Mouse (Mus musculus) frontal cortex, postnatal 14 days (tissue): ENCODE data around the gene Ppfibp2.

Source experiments
- DNase-seq, 2 experiments: peaks; one replicate each; pipeline ENCODE4 v3.0.0; 2022; ENCODE audit warnings: low spot score in 2 of 2

Ppfibp2 gene

GRCm38 (mm10) chr7:107756748-107757147, 161.7 kb downstream of the Ppfibp2 start:
- no peak for DNase-seq

- DNase-seq: no peak
Observed at GRCm38 (mm10) chr7:107757308-107758151, 162.5 kb downstream of the Ppfibp2 start, which contains the start of gene Cyb5r2. TSS of gene Cyb5r2 (minus strand) at chr7:107758032.

GRCm38 (mm10) chr7:107770812-107771211, 175.8 kb downstream of the Ppfibp2 start:
- DNase-seq: no peak

GRCm38 (mm10) chr7:107778216-107778615, 183.2 kb downstream of the Ppfibp2 start:
- no peak for DNase-seq

GRCm38 (mm10) chr7:107779611-107780010, 184.6 kb downstream of the Ppfibp2 start:
- no peak for DNase-seq

GRCm38 (mm10) chr7:107787977-107788620, 193.1 kb downstream of the Ppfibp2 start:
- DNase-seq: peak in 1 of 2 experiments; percentile 29

- DNase-seq: no peak
Observed at GRCm38 (mm10) chr7:107796500-107796899, 201.5 kb downstream of the Ppfibp2 start.
